Mouse (Mus musculus): ENCODE data around the gene Gtsf1l. TPM values are rescaled to one million over a fixed set of nuclear protein-coding genes. Genes with fewer than 3 reads are reported as not detected.

Gtsf1l gene
- polyA plus RNA-seq, 1 experiment from 2014 or later, result not detected

DNA sequence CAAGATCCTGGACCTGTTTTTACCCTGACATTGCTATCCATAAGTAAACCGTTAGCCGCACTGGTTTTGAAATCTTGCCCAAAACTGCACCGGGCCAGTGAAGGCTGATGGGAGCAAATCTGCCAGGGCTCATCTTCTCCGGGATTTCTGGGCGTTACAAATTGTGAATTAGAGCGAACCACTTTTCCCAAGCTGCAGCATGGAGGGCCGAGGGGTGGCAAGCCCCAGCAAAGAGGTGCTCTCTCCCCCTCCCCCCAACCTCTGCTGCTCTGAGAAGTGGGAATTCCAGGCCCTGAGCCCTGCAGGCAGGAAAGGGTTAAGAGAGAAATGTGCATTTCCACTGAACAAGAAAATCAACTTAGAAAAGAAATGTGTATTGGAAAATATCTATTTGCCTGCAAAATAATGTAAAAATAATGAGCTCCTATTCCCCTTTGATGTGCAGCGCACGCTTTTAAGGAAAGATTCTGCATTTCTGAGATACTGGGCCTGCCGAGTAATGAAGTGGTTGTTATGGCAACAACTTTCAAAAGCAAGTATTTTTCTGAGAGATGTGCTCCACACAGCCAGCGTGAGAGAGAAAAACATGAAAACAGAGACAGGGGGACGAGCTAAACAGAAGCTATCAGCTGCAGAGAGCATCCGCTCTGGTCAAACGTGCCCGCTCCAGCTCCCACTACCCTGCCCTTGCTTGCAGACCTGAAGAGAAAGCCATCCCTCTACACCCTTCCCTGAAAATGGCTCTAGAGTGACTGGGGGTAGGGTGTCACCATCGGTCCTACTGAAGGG lies 24.0 kb upstream of the Gtsf1l start:
- Histone ChIP-seq H3K4me2 (ENCODE audit: low read depth, low read length, severe bottlenecking) (peak overlapping the region; percentile 26; the same call in 1 of the 2 replicates), H3K36me3 (ENCODE audit: control insufficient read depth, insufficient read depth, low read length) (no peaks in the 10 kb centered on the region), H3K27me3 (ENCODE audit: control insufficient read depth, insufficient read depth, low read length) (no peaks in the 10 kb centered on the region), H3K9ac (ENCODE audit: low read length) (no peak overlapping the region), H3K4me3 (ENCODE audit: low read depth, low read length) (no peak overlapping the region), H3K27ac (ENCODE audit: low read depth, low read length) (peak overlapping the region; percentile 43), H3K4me1 (replicated peaks; ENCODE audit: control insufficient read depth, insufficient read depth, low read length) (peaks cover 4% of the 10 kb centered on the region; the same call in 1 of the 2 replicates), H3K9me3 (ENCODE audit: control insufficient read depth, low read length) (no peaks in the 10 kb centered on the region; the same call in 1 of the 2 replicates)
- ATAC-seq (replicated peaks; ENCODE audit: low FRiP score) (peak; percentile 68), DNase-seq (ENCODE audit: low spot score) (no peak)
- 37% methylated on average over 16 of the region's 16 CpGs for WGBS

DNA sequence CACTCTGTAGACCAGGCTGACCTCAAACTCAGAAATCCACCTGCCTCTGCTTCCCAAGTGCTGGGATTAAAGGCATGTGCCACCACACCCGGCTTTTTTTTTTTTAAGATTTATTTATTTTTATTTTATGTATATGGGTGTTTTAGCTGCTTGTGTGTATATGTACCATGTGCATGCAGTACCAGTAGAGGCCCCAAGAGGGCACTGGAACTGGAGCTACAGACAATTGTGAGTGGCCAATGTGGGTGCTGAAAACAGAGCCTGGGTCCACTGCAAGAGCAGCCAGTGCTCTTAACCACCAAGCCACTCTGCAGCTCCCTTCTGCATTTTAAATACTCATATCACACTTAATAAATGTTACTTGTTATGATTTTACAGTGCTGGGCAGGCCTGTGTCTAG lies 23.1 kb upstream of the Gtsf1l start:
- peaks cover 4% of the 10 kb centered on the region; the same call in 1 of the 2 replicates for H3K4me1 ChIP-seq (replicated peaks; ENCODE audit: control insufficient read depth, insufficient read depth, low read length)
- no peaks in the 10 kb centered on the region; the same call in 1 of the 2 replicates for H3K9me3 ChIP-seq (ENCODE audit: control insufficient read depth, low read length)
- H3K36me3 ChIP-seq (ENCODE audit: control insufficient read depth, insufficient read depth, low read length), result no peaks in the 10 kb centered on the region
- 100% methylated on average over 1 of the region's 1 CpGs for WGBS
- no peaks in the 10 kb centered on the region for H3K27me3 ChIP-seq (ENCODE audit: control insufficient read depth, insufficient read depth, low read length)
- no peak overlapping the region for H3K4me3 ChIP-seq (ENCODE audit: low read depth, low read length)
- H3K27ac ChIP-seq (ENCODE audit: low read depth, low read length), result 0 out of 2 replicates have a peak overlapping the region, but pooled peaks have one; percentile 43
- no peak overlapping the region for H3K4me2 ChIP-seq (ENCODE audit: low read depth, low read length, severe bottlenecking)
- DNase-seq (ENCODE audit: low spot score) (no peak), ATAC-seq (replicated peaks; ENCODE audit: low FRiP score) (no peak)
- no peak overlapping the region for H3K9ac ChIP-seq (ENCODE audit: low read length)

DNA sequence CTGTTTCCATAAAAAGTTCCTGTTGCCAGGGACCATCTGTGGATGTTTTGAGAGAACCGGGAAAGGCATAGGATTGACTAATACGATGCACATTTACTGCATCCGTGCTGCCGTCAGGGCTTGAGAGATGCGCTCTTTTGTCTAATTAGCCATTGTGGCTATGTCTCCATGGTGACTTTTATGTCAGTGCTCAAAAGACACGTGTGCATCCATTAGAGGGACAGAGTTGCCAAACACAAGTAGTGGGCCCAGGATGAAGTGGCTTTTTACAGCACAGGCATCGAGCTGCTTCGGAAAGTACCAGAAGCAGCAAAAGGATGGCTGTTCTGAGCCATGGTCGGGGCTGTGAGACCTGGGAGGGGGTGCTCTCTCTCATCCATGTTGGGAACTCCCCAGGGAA lies 20.7 kb upstream of the Gtsf1l start:
- 55% methylated on average over 9 of the region's 9 CpGs for WGBS
- no peak for DNase-seq (ENCODE audit: low spot score)
- Histone ChIP-seq H3K9me3 (ENCODE audit: control insufficient read depth, low read length) (no peaks in the 10 kb centered on the region; the same call in 1 of the 2 replicates), H3K4me1 (replicated peaks; ENCODE audit: control insufficient read depth, insufficient read depth, low read length) (peaks cover 4% of the 10 kb centered on the region; the same call in 1 of the 2 replicates), H3K9ac (ENCODE audit: low read length) (no peak overlapping the region), H3K4me2 (ENCODE audit: low read depth, low read length, severe bottlenecking) (no peak overlapping the region), H3K4me3 (ENCODE audit: low read depth, low read length) (no peak overlapping the region), H3K27me3 (ENCODE audit: control insufficient read depth, insufficient read depth, low read length) (no peaks in the 10 kb centered on the region), H3K27ac (ENCODE audit: low read depth, low read length) (no peak overlapping the region), H3K36me3 (ENCODE audit: control insufficient read depth, insufficient read depth, low read length) (no peaks in the 10 kb centered on the region)
- ATAC-seq (replicated peaks; ENCODE audit: low FRiP score), result no peak

DNA sequence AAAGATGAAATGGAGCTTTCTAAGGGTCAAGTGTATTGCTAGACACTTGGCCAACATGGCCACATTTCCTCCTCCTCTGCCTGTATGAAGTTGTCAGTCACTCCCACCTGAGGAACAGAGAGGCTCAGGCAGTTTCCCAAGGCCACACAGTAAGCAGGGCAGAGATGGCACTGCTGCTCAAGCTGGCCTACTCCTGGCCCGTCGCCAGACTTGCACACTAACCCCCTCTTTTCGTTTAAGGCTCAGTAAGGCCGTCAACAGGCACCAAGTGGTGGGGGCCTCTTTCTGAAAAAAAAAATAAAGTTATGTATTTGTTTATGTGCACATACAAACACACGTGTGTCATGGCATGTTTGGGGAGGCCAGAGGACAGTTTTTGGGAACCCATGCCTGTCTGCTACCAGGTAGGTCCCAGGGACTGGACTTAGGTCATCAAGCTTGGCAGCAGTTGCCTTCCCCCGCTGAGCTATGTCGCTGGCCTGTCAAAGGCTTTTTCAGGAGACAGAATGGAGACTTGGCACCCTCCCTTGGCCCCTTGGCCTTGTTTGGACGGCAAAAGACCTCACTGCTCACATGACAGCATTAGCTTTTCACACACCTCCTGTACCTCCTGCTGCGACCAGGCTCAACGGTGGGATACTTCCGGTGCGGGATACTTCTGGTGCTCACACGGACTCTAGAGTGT lies 16.6 kb upstream of the Gtsf1l start:
- DNase-seq (ENCODE audit: low spot score) (no peak), ATAC-seq (replicated peaks; ENCODE audit: low FRiP score) (no peak)
- 82% methylated on average over 13 of the region's 13 CpGs for WGBS
- no peak overlapping the region for H3K27ac ChIP-seq (ENCODE audit: low read depth, low read length)
- no peaks in the 10 kb centered on the region for H3K27me3 ChIP-seq (ENCODE audit: control insufficient read depth, insufficient read depth, low read length)
- no peak overlapping the region for H3K9ac ChIP-seq (ENCODE audit: low read length)
- no peaks in the 10 kb centered on the region for H3K9me3 ChIP-seq (ENCODE audit: control insufficient read depth, low read length)
- no peaks in the 10 kb centered on the region for H3K36me3 ChIP-seq (ENCODE audit: control insufficient read depth, insufficient read depth, low read length)
- H3K4me3 ChIP-seq (ENCODE audit: low read depth, low read length), result no peak overlapping the region
- H3K4me2 ChIP-seq (ENCODE audit: low read depth, low read length, severe bottlenecking), result no peak overlapping the region
- H3K4me1 ChIP-seq (replicated peaks; ENCODE audit: control insufficient read depth, insufficient read depth, low read length), result peaks cover 5% of the 10 kb centered on the region; the same call in 1 of the 2 replicates

DNA sequence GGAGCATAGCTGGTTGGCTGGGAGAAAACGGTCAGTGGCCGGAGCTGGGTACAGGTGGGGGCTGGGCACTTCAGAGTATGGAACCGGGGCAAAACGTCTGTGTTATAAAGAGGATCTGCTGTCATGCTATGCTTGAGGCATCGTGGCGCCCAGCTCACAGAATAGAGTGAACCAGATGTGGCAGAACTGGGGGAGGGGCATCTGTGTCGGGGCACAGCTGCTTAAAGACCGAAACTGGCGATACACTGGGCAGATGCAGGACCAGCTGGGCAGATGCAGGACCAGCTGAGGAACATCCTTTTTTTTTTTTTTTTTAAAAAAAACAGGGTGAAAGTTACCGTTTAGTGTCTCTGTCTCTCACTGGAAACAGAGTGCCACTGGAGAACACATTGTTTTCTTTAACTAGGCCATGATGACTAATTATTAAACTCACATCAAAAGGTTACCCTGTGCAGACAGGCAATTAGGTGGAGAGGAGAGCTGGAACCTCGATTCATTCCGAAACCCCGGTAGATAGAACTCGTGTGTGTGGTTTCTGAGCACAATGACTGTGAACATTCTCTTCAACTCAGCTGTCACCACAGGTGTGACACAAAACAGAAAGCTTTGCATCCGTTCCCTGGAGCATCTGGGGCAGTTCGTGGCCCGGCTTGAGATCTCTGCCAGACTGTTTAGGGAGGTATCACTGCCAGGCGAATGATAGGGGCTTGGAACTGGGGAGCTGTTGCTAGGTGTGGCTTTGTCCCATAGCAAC lies 15.4 kb upstream of the Gtsf1l start:
- H3K27me3 ChIP-seq (ENCODE audit: control insufficient read depth, insufficient read depth, low read length), result no peaks in the 10 kb centered on the region
- no peak overlapping the region for H3K9ac ChIP-seq (ENCODE audit: low read length)
- WGBS, result 71% methylated on average over 18 of the region's 18 CpGs

DNA sequence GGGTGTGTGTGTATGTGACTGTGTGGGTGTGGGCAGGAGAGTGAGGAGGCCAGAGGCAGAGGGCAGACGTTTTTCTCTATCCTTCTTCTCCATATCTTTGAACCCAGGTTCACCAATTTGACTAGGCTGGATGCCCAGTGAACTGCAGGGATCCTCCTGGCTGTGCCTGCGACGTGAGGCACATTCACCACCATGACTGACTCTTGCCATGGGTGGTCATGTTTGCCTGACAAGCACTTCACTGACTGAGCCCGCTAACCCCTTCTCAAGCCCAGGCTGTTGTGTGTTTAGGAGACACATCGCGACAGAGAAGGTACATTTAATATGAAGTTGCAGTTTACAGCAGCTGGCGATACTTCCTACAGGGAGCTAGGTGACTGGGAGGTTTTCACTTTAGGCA lies 14.6 kb upstream of the Gtsf1l start:
- Histone ChIP-seq H3K9me3 (ENCODE audit: control insufficient read depth, low read length) (no peaks in the 10 kb centered on the region), H3K4me1 (replicated peaks; ENCODE audit: control insufficient read depth, insufficient read depth, low read length) (peaks cover 5% of the 10 kb centered on the region; the same call in 1 of the 2 replicates), H3K4me3 (ENCODE audit: low read depth, low read length) (no peak overlapping the region), H3K9ac (ENCODE audit: low read length) (no peak overlapping the region), H3K36me3 (ENCODE audit: control insufficient read depth, insufficient read depth, low read length) (no peaks in the 10 kb centered on the region), H3K27me3 (ENCODE audit: control insufficient read depth, insufficient read depth, low read length) (no peaks in the 10 kb centered on the region), H3K27ac (ENCODE audit: low read depth, low read length) (no peak overlapping the region), H3K4me2 (ENCODE audit: low read depth, low read length, severe bottlenecking) (no peak overlapping the region)
- DNase-seq (ENCODE audit: low spot score), result no peak
- 66% methylated on average over 7 of the region's 7 CpGs for WGBS
- ATAC-seq (replicated peaks; ENCODE audit: low FRiP score), result no peak

More for the DNA sequence above, 15.4 kb upstream of the Gtsf1l start:
- no peak overlapping the region for H3K27ac ChIP-seq (ENCODE audit: low read depth, low read length)
- H3K4me3 ChIP-seq (ENCODE audit: low read depth, low read length), result no peak overlapping the region
- H3K4me1 ChIP-seq (replicated peaks; ENCODE audit: control insufficient read depth, insufficient read depth, low read length), result peaks cover 5% of the 10 kb centered on the region; the same call in 1 of the 2 replicates
- ATAC-seq (replicated peaks; ENCODE audit: low FRiP score) (no peak), DNase-seq (ENCODE audit: low spot score) (no peak)
- no peaks in the 10 kb centered on the region for H3K9me3 ChIP-seq (ENCODE audit: control insufficient read depth, low read length)
- H3K4me2 ChIP-seq (ENCODE audit: low read depth, low read length, severe bottlenecking), result no peak overlapping the region
- no peaks in the 10 kb centered on the region for H3K36me3 ChIP-seq (ENCODE audit: control insufficient read depth, insufficient read depth, low read length)

DNA sequence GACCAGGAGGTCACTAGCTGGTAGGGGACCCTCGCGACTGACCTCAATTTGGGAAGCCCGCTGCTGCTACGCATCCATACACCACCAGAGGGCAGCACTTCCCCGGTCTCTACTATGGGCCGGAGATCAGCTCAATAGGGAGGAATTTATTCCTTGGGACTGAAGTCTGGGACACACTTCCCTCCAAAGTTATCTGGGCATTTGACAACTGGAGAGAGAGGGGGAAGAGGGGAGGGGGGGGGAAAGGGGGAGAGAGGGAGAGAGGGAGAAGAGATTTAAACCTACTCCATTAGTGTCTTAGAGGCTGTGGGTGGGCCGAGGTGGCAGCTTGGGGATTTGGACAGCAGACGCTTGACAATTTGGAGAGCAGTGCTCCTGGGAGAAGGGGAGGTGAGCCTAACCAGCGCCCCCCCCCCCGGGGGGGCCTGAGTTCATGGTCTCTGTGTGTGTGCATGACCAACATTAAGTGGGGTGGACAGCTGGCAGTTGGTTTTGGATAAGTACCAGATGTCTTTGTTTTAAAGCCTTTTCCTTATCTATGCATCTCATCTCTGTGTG lies 14.1 kb upstream of the Gtsf1l start:
- 7% methylated on average over 10 of the region's 10 CpGs for WGBS
- H3K27ac ChIP-seq (ENCODE audit: low read depth, low read length), result no peak overlapping the region
- peaks cover 5% of the 10 kb centered on the region; the same call in 1 of the 2 replicates for H3K4me1 ChIP-seq (replicated peaks; ENCODE audit: control insufficient read depth, insufficient read depth, low read length)
- H3K27me3 ChIP-seq (ENCODE audit: control insufficient read depth, insufficient read depth, low read length), result no peaks in the 10 kb centered on the region
- DNase-seq (ENCODE audit: low spot score) (peak; percentile 92), ATAC-seq (replicated peaks; ENCODE audit: low FRiP score) (peak; percentile 64)
- no peaks in the 10 kb centered on the region for H3K9me3 ChIP-seq (ENCODE audit: control insufficient read depth, low read length)
- H3K36me3 ChIP-seq (ENCODE audit: control insufficient read depth, insufficient read depth, low read length), result no peaks in the 10 kb centered on the region
- no peak overlapping the region for H3K9ac ChIP-seq (ENCODE audit: low read length)
- no peak overlapping the region for H3K4me2 ChIP-seq (ENCODE audit: low read depth, low read length, severe bottlenecking)
- no peak overlapping the region for H3K4me3 ChIP-seq (ENCODE audit: low read depth, low read length)

DNA sequence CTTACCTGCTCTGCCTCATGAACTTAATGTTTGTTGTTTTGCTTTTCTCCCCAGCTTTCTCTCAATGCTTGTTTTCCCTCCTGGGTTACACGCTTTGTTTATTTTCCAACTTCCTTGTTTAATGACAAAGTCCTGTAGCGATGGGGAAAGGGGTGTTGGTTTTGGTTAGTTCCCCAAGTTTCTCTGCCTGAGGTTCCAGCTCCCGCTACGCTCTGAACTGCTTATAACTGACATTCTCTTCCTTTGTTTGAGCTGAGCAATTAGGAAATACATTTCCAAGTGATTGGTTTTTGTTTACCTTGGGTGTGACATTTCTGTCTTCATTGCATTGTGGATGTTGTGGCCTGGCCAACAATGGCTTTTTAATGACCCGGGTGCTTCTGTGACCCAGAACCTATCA lies 12.9 kb upstream of the Gtsf1l start:
- Histone ChIP-seq H3K4me3 (ENCODE audit: low read depth, low read length) (no peak overlapping the region), H3K9ac (ENCODE audit: low read length) (no peak overlapping the region), H3K36me3 (ENCODE audit: control insufficient read depth, insufficient read depth, low read length) (no peaks in the 10 kb centered on the region), H3K27ac (ENCODE audit: low read depth, low read length) (no peak overlapping the region), H3K4me2 (ENCODE audit: low read depth, low read length, severe bottlenecking) (no peak overlapping the region), H3K9me3 (ENCODE audit: control insufficient read depth, low read length) (no peaks in the 10 kb centered on the region), H3K4me1 (replicated peaks; ENCODE audit: control insufficient read depth, insufficient read depth, low read length) (peaks cover 5% of the 10 kb centered on the region; the same call in 1 of the 2 replicates), H3K27me3 (ENCODE audit: control insufficient read depth, insufficient read depth, low read length) (no peaks in the 10 kb centered on the region)
- DNase-seq (ENCODE audit: low spot score), result no peak
- WGBS, result 59% methylated on average over 5 of the region's 5 CpGs
- no peak for ATAC-seq (replicated peaks; ENCODE audit: low FRiP score)

Measured in forebrain, embryonic 11.5 days (tissue).